Mouse (Mus musculus) midbrain, embryonic 13.5 days (tissue): ENCODE data around the gene Vamp4. TPM values are rescaled to one million over a fixed set of nuclear protein-coding genes. Genes with fewer than 3 reads are reported as not detected.
"Not testable (repeated sequence)": the region's sequence is repeated elsewhere in the genome, so short reads cannot be mapped to it uniquely, and the experiment has no call there.

Experiments used
- ATAC-seq: fragments of 200-750 bp; cut with Nextera tagmentation; 2 replicates; pipeline ENCODE4 v1.8.0; 2017; ENCODE audit warnings: mild to moderate bottlenecking, moderate TSS enrichment, moderate library complexity
- H3K27ac ChIP-seq: fragments of 300-500 bp; sonication (generic); 2 replicates; pipeline ENCODE4 v1.5.1; 2015; ENCODE audit warnings: inconsistent platforms, mild to moderate bottlenecking, moderate library complexity
- H3K27me3 ChIP-seq: fragments of 300-500 bp; sonication (generic); 2 replicates; pipeline ENCODE4 v1.6.1; 2015; ENCODE audit warnings: mild to moderate bottlenecking, inconsistent platforms
- H3K36me3 ChIP-seq: fragments of 300-500 bp; sonication (generic); 2 replicates; pipeline ENCODE4 v1.6.1; 2015; ENCODE audit warnings: mild to moderate bottlenecking, inconsistent platforms
- H3K4me1 ChIP-seq: fragments of 300-500 bp; sonication (generic); replicated peaks from 2 replicates; pipeline ENCODE4 v1.6.1; 2015; ENCODE audit warnings: inconsistent platforms
- H3K4me2 ChIP-seq: fragments of 300-500 bp; sonication (generic); replicated peaks from 2 replicates; pipeline ENCODE4 v1.6.1; 2015; ENCODE audit warnings: moderate library complexity, mild to moderate bottlenecking, inconsistent platforms
- H3K4me3 ChIP-seq: fragments of 300-500 bp; sonication (generic); replicated peaks from 2 replicates; pipeline ENCODE4 v1.5.1; 2015; ENCODE audit warnings: mild to moderate bottlenecking, inconsistent platforms
- H3K9ac ChIP-seq: fragments of 300-500 bp; sonication (generic); replicated peaks from 2 replicates; pipeline ENCODE4 v1.6.1; 2015; ENCODE audit warnings: mild to moderate bottlenecking, inconsistent platforms
- H3K9me3 ChIP-seq: fragments of 300-500 bp; sonication (generic); 2 replicates; pipeline ENCODE4 v1.6.1; 2016; ENCODE audit warnings: mild to moderate bottlenecking, inconsistent platforms
- WGBS: fragments of 180-500 bp; shearing (Covaris S2); methylation state at CpG from one replicate; pipeline ENCODE4 v1.1.7; 2015; 5-methylcytosine and 5-hydroxymethylcytosine counted together
- polyA plus RNA-seq: library from polyadenylated mRNA; unstranded; fragments of >200 nt; fragmentation: Nextera tagmentation; extraction: Ambion mirVana; gene quantifications from 2 replicates; pipeline ENCODE4 v1.2.1, GENCODE M21; 2015

The Vamp4 gene
- polyA plus RNA-seq, 1 experiment from 2014 or later = 66.6 TPM

- not testable (repeated sequence) for H3K27ac ChIP-seq, H3K4me3 ChIP-seq, H3K4me2 ChIP-seq, H3K4me1 ChIP-seq, H3K36me3 ChIP-seq, H3K9me3 ChIP-seq, H3K9ac ChIP-seq, H3K27me3 ChIP-seq, ATAC-seq
- 75% methylated on average over 1 of the region's 1 CpGs for WGBS
Measured at GRCm38 (mm10) chr1:162635291-162635931, 65.1 kb downstream of the Vamp4 start.

- Histone ChIP-seq H3K4me1 (no peaks in the 10 kb centered on the region), H3K4me2 (no peak overlapping the region)
- WGBS = 73% methylated on average over 3 of the region's 3 CpGs
Measured at GRCm38 (mm10) chr1:162636516-162636915, 66.2 kb downstream of the Vamp4 start.

GRCm38 (mm10) chr1:162638535-162638934, 68.2 kb downstream of the Vamp4 start:
- ATAC-seq = no peak
- Histone ChIP-seq H3K4me3 (no peak overlapping the region), H3K36me3 (no peaks in the 10 kb centered on the region), H3K9me3 (no peaks in the 10 kb centered on the region), H3K27ac (no peak overlapping the region), H3K4me1 (no peaks in the 10 kb centered on the region), H3K27me3 (no peaks in the 10 kb centered on the region), H3K4me2 (no peak overlapping the region), H3K9ac (no peak overlapping the region)
- WGBS = 84% methylated on average over 4 of the region's 4 CpGs

More at GRCm38 (mm10) chr1:162636516-162636915, 66.2 kb downstream of the Vamp4 start:
- Histone ChIP-seq H3K36me3 (no peaks in the 10 kb centered on the region), H3K27ac (no peak overlapping the region), H3K9me3 (no peaks in the 10 kb centered on the region), H3K9ac (no peak overlapping the region), H3K4me3 (no peak overlapping the region), H3K27me3 (no peaks in the 10 kb centered on the region)
- no peak for ATAC-seq

GRCm38 (mm10) chr1:162639051-162639750, 68.9 kb downstream of the Vamp4 start, which contains the start of gene Myoc:
TSS of gene Myoc (plus strand) at chr1:162639155.
- no peak for ATAC-seq
- no peak within 1 kb of the TSS for H3K27ac ChIP-seq
- H3K4me3 ChIP-seq = no peak within 1 kb of the TSS
- no peaks in the 10 kb centered on the region for H3K9me3 ChIP-seq
- H3K9ac ChIP-seq = no peak within 1 kb of the TSS
- H3K4me1 ChIP-seq = no peaks in the 10 kb centered on the region
- H3K4me2 ChIP-seq = no peak within 1 kb of the TSS
- WGBS = 88% methylated on average over 10 of the region's 10 CpGs
- H3K27me3 ChIP-seq = no peaks in the 10 kb centered on the region
- H3K36me3 ChIP-seq = no peaks in the 10 kb centered on the region

GRCm38 (mm10) chr1:162639861-162640260, 69.5 kb downstream of the Vamp4 start:
- Histone ChIP-seq H3K4me3 (no peak overlapping the region), H3K27ac (no peak overlapping the region), H3K4me1 (no peaks in the 10 kb centered on the region), H3K4me2 (no peak overlapping the region), H3K9ac (no peak overlapping the region), H3K36me3 (no peaks in the 10 kb centered on the region), H3K9me3 (no peaks in the 10 kb centered on the region), H3K27me3 (no peaks in the 10 kb centered on the region)
- 91% methylated on average over 1 of the region's 1 CpGs for WGBS
- no peak for ATAC-seq

GRCm38 (mm10) chr1:162642591-162642990, 72.3 kb downstream of the Vamp4 start:
- no peaks in the 10 kb centered on the region for H3K4me1 ChIP-seq
- no peaks in the 10 kb centered on the region for H3K9me3 ChIP-seq
- WGBS = 88% methylated on average over 3 of the region's 3 CpGs
- H3K36me3 ChIP-seq = no peaks in the 10 kb centered on the region
- H3K4me2 ChIP-seq = no peak overlapping the region
- ATAC-seq = no peak
- no peak overlapping the region for H3K9ac ChIP-seq
- no peak overlapping the region for H3K27ac ChIP-seq
- H3K4me3 ChIP-seq = no peak overlapping the region
- H3K27me3 ChIP-seq = no peaks in the 10 kb centered on the region

- Histone ChIP-seq H3K9me3 (no peaks in the 10 kb centered on the region), H3K4me3 (no peak overlapping the region), H3K27ac (no peak overlapping the region), H3K4me2 (no peak overlapping the region), H3K4me1 (no peaks in the 10 kb centered on the region), H3K9ac (no peak overlapping the region), H3K36me3 (no peaks in the 10 kb centered on the region), H3K27me3 (no peaks in the 10 kb centered on the region)
- no peak for ATAC-seq
- WGBS = 40% methylated on average over 4 of the region's 4 CpGs
Measured at GRCm38 (mm10) chr1:162643752-162644151, 73.4 kb downstream of the Vamp4 start.

- H3K4me1 ChIP-seq = no peaks in the 10 kb centered on the region
- H3K4me3 ChIP-seq = no peak overlapping the region
- no peak overlapping the region for H3K9ac ChIP-seq
- H3K4me2 ChIP-seq = no peak overlapping the region
- H3K36me3 ChIP-seq = no peaks in the 10 kb centered on the region
- 81% methylated on average over 10 of the region's 10 CpGs for WGBS
- no peak overlapping the region for H3K27ac ChIP-seq
- no peaks in the 10 kb centered on the region for H3K27me3 ChIP-seq
- no peak for ATAC-seq
- H3K9me3 ChIP-seq = no peaks in the 10 kb centered on the region
Measured at GRCm38 (mm10) chr1:162646083-162646686, 75.9 kb downstream of the Vamp4 start.

- Histone ChIP-seq H3K36me3 (no peaks in the 10 kb centered on the region), H3K9me3 (no peaks in the 10 kb centered on the region), H3K4me1 (no peaks in the 10 kb centered on the region), H3K4me3 (no peak overlapping the region), H3K4me2 (no peak overlapping the region), H3K27me3 (no peaks in the 10 kb centered on the region), H3K27ac (no peak overlapping the region), H3K9ac (no peak overlapping the region)
- 95% methylated on average over 14 of the region's 14 CpGs for WGBS
- ATAC-seq = no peak
Measured at GRCm38 (mm10) chr1:162648416-162648815, 78.1 kb downstream of the Vamp4 start.

Other genes with a start within 250 kb of the Vamp4 start
- gene Dnm3, start 92.5 kb upstream of the Vamp4 start, polyA plus RNA-seq = 33.5 and 34.8 TPM in 2 replicates
- gene Mettl13, start 22.0 kb upstream of the Vamp4 start, polyA plus RNA-seq = 20.0 and 21.5 TPM in 2 replicates
- not detected in 2 replicates for gene Myoc, start 68.6 kb downstream of the Vamp4 start, polyA plus RNA-seq
- not detected in 2 replicates for gene Myocos, start 87.7 kb downstream of the Vamp4 start, polyA plus RNA-seq
- 171 and 187 TPM in 2 replicates for gene Prrc2c, start 170.0 kb downstream of the Vamp4 start, polyA plus RNA-seq
- 0.40 and 1.1 TPM in 2 replicates for gene Fmo4, start 243.5 kb downstream of the Vamp4 start, polyA plus RNA-seq